Mouse (Mus musculus) adrenal gland, postnatal 10 days (tissue): ENCODE measurements around the gene Rabgap1l. TPM values are rescaled to one million over a fixed set of nuclear protein-coding genes. Genes with fewer than 3 reads are reported as not detected.

Experiments used
- microRNA-seq: library from miRNA; unstranded; fragments of <30 nt; microRNA quantifications from one replicate; pipeline ENCODE4 v1.2.0, GENCODE M21; 2021
- total RNA-seq, 2 experiments: library from RNA; stranded (reverse); gene quantifications; 2 replicates each; pipeline ENCODE4 v1.2.3; 2021

Gene Rabgap1l
- total RNA-seq, 2 experiments from 2014 or later, result 31.3 to 34.1 TPM

Small RNA genes within 50 kb of the gene (microRNA-seq; reads per million reads assigned to microRNA genes)
- 1.4 reads per million for gene Mir1927

Other genes starting within 250 kb of the Rabgap1l start
- gene Rc3h1, start 113.2 kb upstream of the Rabgap1l start, total RNA-seq, result 10 to 100 TPM; 38.5 to 45.3 TPM
- gene Serpinc1, start 185.4 kb upstream of the Rabgap1l start, total RNA-seq, result 100 to 1,000 TPM; 292 to 761 TPM
- gene Zbtb37, start 241.6 kb upstream of the Rabgap1l start, total RNA-seq, result 10 to 100 TPM; 11.3 to 21.9 TPM